Mouse (Mus musculus): ENCODE data around the gene Hdac10. TPM values are rescaled to one million over a fixed set of nuclear protein-coding genes. Genes with fewer than 3 reads are reported as not detected.
A peak's percentile ranks its signal among the peaks of the same experiment; 100 is the strongest.

Gene Hdac10
- 11.6 and 13.6 TPM in 2 replicates for polyA plus RNA-seq (2014; fragmentation: Nextera tagmentation; extraction: Ambion mirVana)

GRCm38 (mm10) chr15:89128382-89129350 lies at the start of gene Hdac10:
TSS of gene Hdac10 (minus strand) at chr15:89128700.
- H3K36me3 ChIP-seq (ENCODE audit: control insufficient read depth, insufficient read depth, low read length), result peaks cover 3% of the 10 kb centered on the region; the same call in 1 of the 2 replicates
- peak; percentile 98 for DNase-seq (ENCODE audit: low spot score, missing footprints)
- no peaks in the 10 kb centered on the region for H3K9me3 ChIP-seq (ENCODE audit: control insufficient read depth, low read length)
- H3K4me3 ChIP-seq (ENCODE audit: low read depth, low read length), result peak within 1 kb of the TSS; percentile 55
- 4% methylated on average over 36 of the region's 36 CpGs for WGBS
- H3K9ac ChIP-seq (ENCODE audit: low read length), result peak within 1 kb of the TSS; percentile 68
- H3K27me3 ChIP-seq (ENCODE audit: control insufficient read depth, insufficient read depth, low read length), result no peaks in the 10 kb centered on the region
- peak within 1 kb of the TSS; percentile 74 for H3K4me2 ChIP-seq
- H3K4me1 ChIP-seq (ENCODE audit: control insufficient read depth, insufficient read depth, low read length), result peaks cover 14% of the 10 kb centered on the region
- H3K27ac ChIP-seq (ENCODE audit: low read depth, low read length), result peak within 1 kb of the TSS; percentile 42
- peak; percentile 90 for ATAC-seq (ENCODE audit: low FRiP score)

- Histone ChIP-seq H3K27ac (ENCODE audit: low read depth, low read length) (no peak overlapping the region), H3K4me1 (ENCODE audit: control insufficient read depth, insufficient read depth, low read length) (peaks cover 71% of the 10 kb centered on the region), H3K9ac (ENCODE audit: low read length) (peak overlapping the region; percentile 4; the same call in 1 of the 2 replicates), H3K9me3 (ENCODE audit: control insufficient read depth, low read length) (no peaks in the 10 kb centered on the region), H3K27me3 (ENCODE audit: control insufficient read depth, insufficient read depth, low read length) (no peaks in the 10 kb centered on the region), H3K4me3 (ENCODE audit: low read depth, low read length) (no peak overlapping the region), H3K4me2 (peak overlapping the region; percentile 90), H3K36me3 (ENCODE audit: control insufficient read depth, insufficient read depth, low read length) (no peaks in the 10 kb centered on the region)
- WGBS, result 84% methylated on average over 4 of the region's 4 CpGs
- DNase-seq (ENCODE audit: low spot score, missing footprints) (no peak), ATAC-seq (ENCODE audit: low FRiP score) (no peak)
Observed at GRCm38 (mm10) chr15:89177576-89178259, 49.2 kb upstream of the Hdac10 start.

- peaks cover 72% of the 10 kb centered on the region for H3K4me1 ChIP-seq (ENCODE audit: control insufficient read depth, insufficient read depth, low read length)
- H3K27me3 ChIP-seq (ENCODE audit: control insufficient read depth, insufficient read depth, low read length), result no peaks in the 10 kb centered on the region
- 19% methylated on average over 5 of the region's 5 CpGs for WGBS
- no peak for DNase-seq (ENCODE audit: low spot score, missing footprints)
- ATAC-seq (ENCODE audit: low FRiP score), result no peak
- H3K9me3 ChIP-seq (ENCODE audit: control insufficient read depth, low read length), result no peaks in the 10 kb centered on the region
- peak overlapping the region; percentile 4; the same call in 1 of the 2 replicates for H3K9ac ChIP-seq (ENCODE audit: low read length)
- no peak overlapping the region for H3K27ac ChIP-seq (ENCODE audit: low read depth, low read length)
- no peaks in the 10 kb centered on the region for H3K36me3 ChIP-seq (ENCODE audit: control insufficient read depth, insufficient read depth, low read length)
- peak overlapping the region; percentile 8; the same call in 1 of the 2 replicates for H3K4me2 ChIP-seq
- no peak overlapping the region for H3K4me3 ChIP-seq (ENCODE audit: low read depth, low read length)
Observed at GRCm38 (mm10) chr15:89177121-89177520, 48.6 kb upstream of the Hdac10 start.

GRCm38 (mm10) chr15:89175411-89176155 lies 47.1 kb upstream of the Hdac10 start:
- Histone ChIP-seq H3K4me2 (no peak overlapping the region), H3K9ac (ENCODE audit: low read length) (no peak overlapping the region), H3K27me3 (ENCODE audit: control insufficient read depth, insufficient read depth, low read length) (no peaks in the 10 kb centered on the region), H3K27ac (ENCODE audit: low read depth, low read length) (no peak overlapping the region), H3K4me3 (ENCODE audit: low read depth, low read length) (no peak overlapping the region), H3K9me3 (ENCODE audit: control insufficient read depth, low read length) (no peaks in the 10 kb centered on the region), H3K4me1 (ENCODE audit: control insufficient read depth, insufficient read depth, low read length) (peaks cover 65% of the 10 kb centered on the region), H3K36me3 (ENCODE audit: control insufficient read depth, insufficient read depth, low read length) (no peaks in the 10 kb centered on the region)
- WGBS, result 85% methylated on average over 13 of the region's 13 CpGs
- ATAC-seq (ENCODE audit: low FRiP score), result no peak
- DNase-seq (ENCODE audit: low spot score, missing footprints), result no peak

GRCm38 (mm10) chr15:89174889-89175339 lies 46.4 kb upstream of the Hdac10 start:
- Histone ChIP-seq H3K27ac (ENCODE audit: low read depth, low read length) (no peak overlapping the region), H3K36me3 (ENCODE audit: control insufficient read depth, insufficient read depth, low read length) (no peaks in the 10 kb centered on the region), H3K4me1 (ENCODE audit: control insufficient read depth, insufficient read depth, low read length) (peaks cover 70% of the 10 kb centered on the region), H3K9me3 (ENCODE audit: control insufficient read depth, low read length) (no peaks in the 10 kb centered on the region), H3K4me3 (ENCODE audit: low read depth, low read length) (no peak overlapping the region), H3K9ac (ENCODE audit: low read length) (no peak overlapping the region), H3K4me2 (no peak overlapping the region), H3K27me3 (ENCODE audit: control insufficient read depth, insufficient read depth, low read length) (no peaks in the 10 kb centered on the region)
- ATAC-seq (ENCODE audit: low FRiP score) (no peak), DNase-seq (ENCODE audit: low spot score, missing footprints) (peak; percentile 82)
- WGBS, result 64% methylated on average over 11 of the region's 11 CpGs

GRCm38 (mm10) chr15:89173906-89174214 lies 45.4 kb upstream of the Hdac10 start:
- peak overlapping the region; percentile 52 for H3K4me3 ChIP-seq (ENCODE audit: low read depth, low read length)

GRCm38 (mm10) chr15:89173024-89173905 lies 44.8 kb upstream of the Hdac10 start:
- DNase-seq (ENCODE audit: low spot score, missing footprints), result peak; percentile 95
- Histone ChIP-seq H3K9me3 (ENCODE audit: control insufficient read depth, low read length) (no peaks in the 10 kb centered on the region), H3K27ac (ENCODE audit: low read depth, low read length) (peak overlapping the region; percentile 54), H3K4me3 (ENCODE audit: low read depth, low read length) (peak overlapping the region; percentile 52), H3K4me1 (ENCODE audit: control insufficient read depth, insufficient read depth, low read length) (peaks cover 65% of the 10 kb centered on the region), H3K4me2 (peak overlapping the region; percentile 99), H3K27me3 (ENCODE audit: control insufficient read depth, insufficient read depth, low read length) (no peaks in the 10 kb centered on the region), H3K9ac (ENCODE audit: low read length) (peak overlapping the region; percentile 68), H3K36me3 (ENCODE audit: control insufficient read depth, insufficient read depth, low read length) (peaks cover 5% of the 10 kb centered on the region; the same call in 1 of the 2 replicates)
- peak; percentile 45 for ATAC-seq (ENCODE audit: low FRiP score)
- WGBS, result under 1% methylated on average over 62 of the region's 65 CpGs

More at GRCm38 (mm10) chr15:89173906-89174214, 45.4 kb upstream of the Hdac10 start:
- Histone ChIP-seq H3K9ac (ENCODE audit: low read length) (peak overlapping the region; percentile 68), H3K9me3 (ENCODE audit: control insufficient read depth, low read length) (no peaks in the 10 kb centered on the region), H3K36me3 (ENCODE audit: control insufficient read depth, insufficient read depth, low read length) (peaks cover 5% of the 10 kb centered on the region; the same call in 1 of the 2 replicates), H3K4me2 (peak overlapping the region; percentile 99), H3K27ac (ENCODE audit: low read depth, low read length) (no peak overlapping the region), H3K4me1 (ENCODE audit: control insufficient read depth, insufficient read depth, low read length) (peaks cover 71% of the 10 kb centered on the region), H3K27me3 (ENCODE audit: control insufficient read depth, insufficient read depth, low read length) (no peaks in the 10 kb centered on the region)
- no peak for DNase-seq (ENCODE audit: low spot score, missing footprints)
- WGBS, result 2% methylated on average over 15 of the region's 15 CpGs
- ATAC-seq (ENCODE audit: low FRiP score), result peak; percentile 68
